Mouse (Mus musculus) heart, postnatal 0 days (tissue): ENCODE measurements around the gene Hsd3b6. TPM values are rescaled to one million over a fixed set of nuclear protein-coding genes. Genes with fewer than 3 reads are reported as not detected.

Source experiments
- ATAC-seq: fragments of 200-750 bp; cut with Nextera tagmentation; 2 replicates; pipeline ENCODE4 v1.8.0; 2017; ENCODE audit warnings: low read depth, moderate number of reproducible peaks, moderate library complexity; ENCODE audit not compliant: insufficient read depth
- DNase-seq: peaks from one replicate; pipeline ENCODE4 v3.0.0-alpha.2; 2016; ENCODE audit warnings: low spot score
- H3K27ac ChIP-seq: fragments of 300-500 bp; sonication (generic); 2 replicates; pipeline ENCODE4 v1.5.1; 2014; ENCODE audit warnings: low read depth, mild to moderate bottlenecking
- H3K27me3 ChIP-seq: fragments of 300-500 bp; sonication (generic); 2 replicates; pipeline ENCODE4 v1.6.1; 2014; ENCODE audit warnings: low read length, mixed read lengths; ENCODE audit not compliant: control insufficient read depth, insufficient read depth
- H3K36me3 ChIP-seq: fragments of 300-500 bp; sonication (generic); replicated peaks from 2 replicates; pipeline ENCODE4 v1.6.1; 2014; ENCODE audit warnings: low read length, mixed read lengths; ENCODE audit not compliant: control insufficient read depth, insufficient read depth
- H3K4me1 ChIP-seq: fragments of 300-500 bp; sonication (generic); 2 replicates; pipeline ENCODE4 v1.6.1; 2014; ENCODE audit warnings: antibody characterized with exemption; ENCODE audit not compliant: control insufficient read depth, insufficient read depth
- H3K4me2 ChIP-seq: fragments of 300-500 bp; sonication (generic); 2 replicates; pipeline ENCODE4 v1.6.1; 2014; ENCODE audit warnings: low read depth, mild to moderate bottlenecking, low read length, moderate library complexity
- H3K4me3 ChIP-seq: fragments of 300-500 bp; sonication (generic); 2 replicates; pipeline ENCODE4 v1.5.1; 2014; ENCODE audit warnings: low read depth, low read length
- H3K9ac ChIP-seq: fragments of 300-500 bp; sonication (generic); replicated peaks from 2 replicates; pipeline ENCODE4 v1.6.1; 2014; ENCODE audit warnings: low read depth, low read length, mixed read lengths
- H3K9me3 ChIP-seq: fragments of 300-500 bp; sonication (generic); replicated peaks from 2 replicates; pipeline ENCODE4 v1.6.1; 2016; ENCODE audit warnings: low read length; ENCODE audit not compliant: control insufficient read depth
- CTCF ChIP-seq: IDR thresholded peaks from 2 replicates; pipeline ENCODE4 v1.5.1; 2016; ENCODE audit warnings: antibody characterized with exemption, control low read depth, low read depth
- EP300 ChIP-seq: IDR thresholded peaks from 2 replicates; pipeline ENCODE4 v1.6.1; 2016; ENCODE audit warnings: antibody characterized with exemption, low read depth
- WGBS: fragments of 180-500 bp; shearing (Covaris S2); extraction: QIAGEN DNeasy Blood & Tissue Kit; methylation state at CpG from one replicate; pipeline ENCODE4 v1.1.7; 2014; 5-methylcytosine and 5-hydroxymethylcytosine counted together
- polyA plus RNA-seq: library from polyadenylated mRNA; unstranded; fragments of >200 nt; fragmentation: Nextera tagmentation; extraction: Ambion mirVana; gene quantifications from 2 replicates; pipeline ENCODE4 v1.2.1, GENCODE M21; 2015
- total RNA-seq: library from RNA; depleted of rRNA; stranded (reverse); fragments of >200 nt; gene quantifications from 2 replicates; pipeline ENCODE4 v1.2.3, GENCODE M21; 2014; ENCODE audit warnings: low replicate concordance; rRNA removed

The Hsd3b6 gene
- total RNA-seq (not detected in 2 replicates), polyA plus RNA-seq (not detected in 2 replicates)

DNA sequence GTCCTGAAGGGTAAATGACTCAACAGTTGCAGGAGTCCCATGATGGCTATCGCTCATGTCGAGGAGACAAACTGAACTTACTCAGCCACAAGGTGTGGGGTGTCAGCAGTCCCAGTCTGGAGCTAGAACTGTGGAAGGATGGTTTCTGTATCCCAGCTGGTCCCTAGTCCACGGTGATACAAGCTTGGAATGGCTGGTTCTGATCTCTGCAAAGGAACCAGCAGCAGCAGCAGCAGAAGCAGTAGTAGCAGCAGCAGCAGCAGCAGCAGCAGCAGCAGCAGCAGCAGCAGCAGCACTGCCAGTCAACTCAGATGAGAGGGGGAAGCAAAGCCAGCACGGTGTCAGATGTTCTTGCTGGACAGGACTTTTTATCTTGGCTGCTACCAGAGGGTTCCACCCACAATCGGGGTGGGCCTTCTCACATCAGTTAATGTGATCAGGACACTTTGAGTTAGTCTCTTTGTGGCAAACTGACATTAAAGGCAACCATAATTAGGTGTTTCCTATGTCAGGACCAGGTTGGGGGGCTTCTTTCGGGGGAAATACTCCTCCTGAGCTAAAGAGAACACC lies at the start of gene Hsd3b6:
Gene Hsd3b6 (minus strand): TSS at position 343 of the 570 bp plus-strand sequence.
- Histone ChIP-seq H3K36me3 (no peaks in the 10 kb centered on the region), H3K27ac (no peak within 1 kb of the TSS), H3K9me3 (no peaks in the 10 kb centered on the region), H3K9ac (no peak within 1 kb of the TSS), H3K4me3 (no peak within 1 kb of the TSS), H3K4me1 (no peaks in the 10 kb centered on the region), H3K4me2 (no peak within 1 kb of the TSS), H3K27me3 (no peaks in the 10 kb centered on the region)
- DNase-seq (no peak), ATAC-seq (no peak)
- no peak for TF ChIP-seq EP300
- TF ChIP-seq CTCF = no peak
- WGBS = 53% methylated on average over 6 of the region's 6 CpGs

DNA sequence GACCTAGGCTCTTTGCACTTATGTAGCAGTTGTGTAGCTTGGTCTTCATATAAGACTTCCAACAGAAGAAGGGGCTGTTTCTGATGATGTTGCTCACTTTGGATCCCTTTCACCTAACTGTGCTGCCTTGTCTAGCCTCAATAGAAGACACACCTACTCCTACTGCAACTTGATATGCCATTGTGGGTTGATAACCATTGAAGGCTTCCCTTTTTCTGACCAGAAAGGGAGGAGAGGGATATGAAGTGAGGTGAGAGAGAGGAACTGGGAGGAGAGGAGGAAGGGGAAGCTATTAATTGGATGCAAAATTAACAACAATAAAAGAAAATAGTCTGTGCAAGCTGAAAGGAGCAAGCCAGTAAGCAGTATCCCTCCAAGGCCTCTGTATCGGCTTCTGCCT lies 48.6 kb upstream of the Hsd3b6 start:
- H3K4me3 ChIP-seq = no peak overlapping the region
- no peak overlapping the region for H3K4me2 ChIP-seq
- no peaks in the 10 kb centered on the region for H3K4me1 ChIP-seq
- H3K27me3 ChIP-seq = no peaks in the 10 kb centered on the region
- WGBS = 96% methylated on average over 1 of the region's 1 CpGs
- H3K9me3 ChIP-seq = no peaks in the 10 kb centered on the region
- H3K36me3 ChIP-seq = no peaks in the 10 kb centered on the region
- no peak for TF ChIP-seq CTCF
- TF ChIP-seq EP300 = no peak
- H3K9ac ChIP-seq = no peak overlapping the region
- H3K27ac ChIP-seq = no peak overlapping the region
- ATAC-seq = no peak
- no peak for DNase-seq

DNA sequence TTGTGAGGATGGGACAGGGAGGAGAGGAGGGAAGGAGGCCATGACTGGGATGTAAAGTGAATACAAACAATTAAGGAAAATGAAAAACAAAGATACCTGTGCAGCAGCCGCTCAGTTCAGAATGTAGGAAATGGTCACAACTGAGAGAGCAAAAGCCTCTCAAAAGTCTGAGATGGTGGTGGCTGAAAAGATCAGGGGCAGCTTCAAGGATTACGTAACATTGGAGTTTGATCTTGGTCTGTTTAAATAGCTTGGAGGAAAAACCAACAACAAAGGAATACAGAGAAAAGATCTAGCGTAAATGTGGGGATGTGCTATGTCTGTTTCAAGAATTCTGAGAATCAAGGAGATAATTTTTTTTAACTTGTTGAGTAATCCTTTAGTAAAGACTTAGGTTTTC lies 45.3 kb upstream of the Hsd3b6 start, which contains the start of gene Hsd3b1:
Gene Hsd3b1 (minus strand): TSS at position 219 of the 400 bp plus-strand sequence.
- H3K36me3 ChIP-seq = no peaks in the 10 kb centered on the region
- no peak within 1 kb of the TSS for H3K4me2 ChIP-seq
- H3K27me3 ChIP-seq = no peaks in the 10 kb centered on the region
- no peaks in the 10 kb centered on the region for H3K4me1 ChIP-seq
- no peaks in the 10 kb centered on the region for H3K9me3 ChIP-seq
- no peak for DNase-seq
- H3K27ac ChIP-seq = no peak within 1 kb of the TSS
- 83% methylated on average over 3 of the region's 3 CpGs for WGBS
- no peak for ATAC-seq
- H3K9ac ChIP-seq = no peak within 1 kb of the TSS
- no peak within 1 kb of the TSS for H3K4me3 ChIP-seq
- TF ChIP-seq EP300 (no peak), CTCF (no peak)

DNA sequence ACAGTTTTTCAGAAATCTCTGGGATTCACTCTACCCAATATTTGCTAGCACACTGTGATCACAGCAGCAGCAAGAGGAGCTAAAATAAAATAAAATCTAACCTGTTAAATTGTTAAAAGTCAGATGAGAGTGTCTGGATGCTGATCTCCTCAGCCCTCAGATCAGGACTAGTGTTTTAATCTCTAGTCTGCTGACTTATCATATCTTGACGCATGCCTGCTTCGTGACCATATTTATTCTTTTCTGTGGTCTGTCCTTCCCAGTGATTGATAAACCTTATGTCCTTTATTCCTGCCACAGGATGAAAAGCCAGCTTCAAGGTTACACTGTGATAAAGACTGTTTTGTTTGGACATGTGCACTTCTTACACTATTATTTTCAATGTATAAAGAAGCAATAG lies 43.8 kb upstream of the Hsd3b6 start:
- Histone ChIP-seq H3K36me3 (no peaks in the 10 kb centered on the region), H3K9ac (no peak overlapping the region), H3K9me3 (no peaks in the 10 kb centered on the region), H3K27ac (no peak overlapping the region), H3K27me3 (no peaks in the 10 kb centered on the region), H3K4me1 (no peaks in the 10 kb centered on the region), H3K4me3 (no peak overlapping the region), H3K4me2 (no peak overlapping the region)
- WGBS = 18% methylated on average over 2 of the region's 2 CpGs
- TF ChIP-seq CTCF (no peak), EP300 (no peak)
- DNase-seq (no peak), ATAC-seq (no peak)

DNA sequence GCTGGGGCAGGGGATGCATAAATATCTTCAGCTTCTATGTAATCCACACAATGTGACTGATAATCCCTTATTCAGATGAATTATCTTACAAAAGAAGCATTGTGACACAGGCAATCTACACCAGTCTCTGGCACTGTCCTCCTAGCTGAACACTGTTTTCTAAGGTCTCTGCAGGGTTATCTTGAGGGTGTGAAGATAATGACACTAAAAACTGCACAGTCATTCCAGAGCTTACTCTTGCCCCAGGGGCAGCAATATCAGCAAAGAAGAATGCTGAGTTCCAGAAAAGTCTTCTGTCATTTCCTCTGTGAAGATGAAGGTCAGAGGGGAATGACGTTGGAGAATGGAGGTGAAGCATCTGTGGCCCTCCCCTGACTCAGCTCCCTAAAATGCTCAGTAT lies 42.6 kb upstream of the Hsd3b6 start:
- Histone ChIP-seq H3K4me3 (no peak overlapping the region), H3K36me3 (no peaks in the 10 kb centered on the region), H3K4me1 (no peaks in the 10 kb centered on the region), H3K9me3 (no peaks in the 10 kb centered on the region), H3K27me3 (no peaks in the 10 kb centered on the region), H3K27ac (no peak overlapping the region), H3K4me2 (no peak overlapping the region), H3K9ac (no peak overlapping the region)
- WGBS = 0% methylated on average over 1 of the region's 1 CpGs
- no peak for DNase-seq
- TF ChIP-seq CTCF (no peak), EP300 (no peak)
- no peak for ATAC-seq

DNA sequence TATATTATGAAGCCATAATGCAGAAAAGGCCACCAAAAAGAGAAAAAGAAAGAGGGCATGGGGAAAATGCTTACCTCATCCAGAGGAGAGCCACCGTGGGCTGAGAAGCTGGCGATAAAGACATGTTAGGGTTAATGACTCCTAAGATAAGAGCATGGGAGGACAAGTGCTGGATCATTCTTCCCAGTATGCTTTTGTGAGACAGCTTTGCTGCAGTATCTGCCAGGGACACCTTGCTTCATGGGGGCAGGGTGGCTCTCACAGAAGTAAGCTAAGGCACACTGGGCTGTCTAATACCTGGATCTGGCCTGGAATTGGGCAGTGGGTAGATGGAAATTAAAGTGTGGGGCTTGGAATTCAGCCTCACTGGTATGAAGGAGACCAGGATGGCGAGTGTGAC lies 40.9 kb upstream of the Hsd3b6 start:
- Histone ChIP-seq H3K36me3 (no peaks in the 10 kb centered on the region), H3K9ac (no peak overlapping the region), H3K4me2 (no peak overlapping the region), H3K27me3 (no peaks in the 10 kb centered on the region), H3K4me3 (no peak overlapping the region), H3K9me3 (no peaks in the 10 kb centered on the region), H3K4me1 (no peaks in the 10 kb centered on the region), H3K27ac (no peak overlapping the region)
- DNase-seq = no peak
- TF ChIP-seq EP300 (no peak), CTCF (no peak)
- 50% methylated on average over 3 of the region's 3 CpGs for WGBS
- ATAC-seq = no peak
